Mouse (Mus musculus): ENCODE measurements at regions not wholly inside any gene's neighbourhood (a gene's known extent, or its start where the extent isn't known, plus 50 kb on each side); places are given as distances from the start of the nearest gene placed in this dataset.

- TF ChIP-seq POLR2A (IDR thresholded peaks at IDR 0.05; ENCODE audit: insufficient read length, low read depth): no peak
- no peak for TF ChIP-seq POLR2AphosphoS2 (IDR thresholded peaks at IDR 0.05; ENCODE audit: insufficient read length, low read depth)
- no peak for TF ChIP-seq USF1 (IDR thresholded peaks at IDR 0.05; ENCODE audit: low read depth)
- TF ChIP-seq E2F4 (IDR thresholded peaks at IDR 0.05; ENCODE audit: insufficient read depth): no peak
- no peak for TF ChIP-seq REST (IDR thresholded peaks at IDR 0.05; ENCODE audit: insufficient read depth, insufficient read length)
Observed at GRCm38 (mm10) chr17:4742314-4742713, 251.8 kb upstream of the Arid1b start.
